Mouse (Mus musculus) C2C12 (cell line): Measurements from ENCODE around the gene Rab28.

ENCODE experiments used
- CTCF ChIP-seq: IDR thresholded peaks from one replicate; pipeline ENCODE4 v1.5.1; 2011; ENCODE audit not compliant: control insufficient read depth, insufficient read depth, insufficient read length
- MAX ChIP-seq: IDR thresholded peaks from one replicate; pipeline ENCODE4 v1.6.1; 2011; ENCODE audit warnings: mild to moderate bottlenecking, control low read depth

- TF ChIP-seq CTCF (no peak), MAX (no peak)
Measured at GRCm38 (mm10) chr5:41727017-41727416, 19.1 kb upstream of the Rab28 start.
